Mouse (Mus musculus) G1E-ER4 (cell line): ENCODE data around the gene Scimp. TPM values are rescaled to one million over a fixed set of nuclear protein-coding genes. Genes with fewer than 3 reads are reported as not detected.

Experiments
- GATA1 ChIP-seq: IDR thresholded peaks from one replicate; pipeline ENCODE4 v1.8.0; 2012; ENCODE audit warnings: low read length, inconsistent platforms
- polyA plus RNA-seq: library from polyadenylated mRNA; stranded (reverse); fragments of >175 nt; gene quantifications from 2 replicates; pipeline ENCODE4 v1.2.3, GENCODE M21; 2012

The Scimp gene
- polyA plus RNA-seq: not detected in 2 replicates

GRCm38 (mm10) chr11:70812365-70812764, at the start of gene Scimp:
Gene Scimp (minus strand): TSS chr11:70812586.
- TF ChIP-seq GATA1: no peak

- TF ChIP-seq GATA1: no peak
Measured at GRCm38 (mm10) chr11:70860371-70860770, 48.0 kb upstream of the Scimp start.

- no peak for TF ChIP-seq GATA1
Measured at GRCm38 (mm10) chr11:70846029-70846428, 33.6 kb upstream of the Scimp start.

- no peak for TF ChIP-seq GATA1
Measured at GRCm38 (mm10) chr11:70845457-70845978, 33.1 kb upstream of the Scimp start.

GRCm38 (mm10) chr11:70844559-70845456, 32.4 kb upstream of the Scimp start, which contains the start of gene Rabep1:
Gene Rabep1 (plus strand): TSS chr11:70844778.
- no peak for TF ChIP-seq GATA1

- TF ChIP-seq GATA1: no peak
Measured at GRCm38 (mm10) chr11:70843701-70844551, 31.5 kb upstream of the Scimp start.

GRCm38 (mm10) chr11:70842983-70843382, 30.6 kb upstream of the Scimp start:
- TF ChIP-seq GATA1: no peak

GRCm38 (mm10) chr11:70838610-70839009, 26.2 kb upstream of the Scimp start:
- TF ChIP-seq GATA1: no peak

GRCm38 (mm10) chr11:70837031-70837430, 24.6 kb upstream of the Scimp start:
- TF ChIP-seq GATA1: no peak

- TF ChIP-seq GATA1: no peak
Measured at GRCm38 (mm10) chr11:70835381-70835831, 23.0 kb upstream of the Scimp start.

- TF ChIP-seq GATA1: no peak
Measured at GRCm38 (mm10) chr11:70833831-70834230, 21.4 kb upstream of the Scimp start.

GRCm38 (mm10) chr11:70833408-70833807, 21.0 kb upstream of the Scimp start:
- no peak for TF ChIP-seq GATA1

- no peak for TF ChIP-seq GATA1
Measured at GRCm38 (mm10) chr11:70831201-70831600, 18.8 kb upstream of the Scimp start.

GRCm38 (mm10) chr11:70828975-70829615, 16.7 kb upstream of the Scimp start:
- TF ChIP-seq GATA1: no peak

GRCm38 (mm10) chr11:70826207-70826606, 13.8 kb upstream of the Scimp start:
- TF ChIP-seq GATA1: no peak
